Mouse (Mus musculus): ENCODE data around the gene Ren1. TPM values are rescaled to one million over a fixed set of nuclear protein-coding genes. Genes with fewer than 3 reads are reported as not detected.

Gene Ren1
- polyA plus RNA-seq, 2 experiments, result 0.48 to 2.8 TPM

- no peak overlapping the region for H3K9ac ChIP-seq (ENCODE audit: low read depth, low read length, severe bottlenecking)
- H3K9me3 ChIP-seq (ENCODE audit: control insufficient read depth, low read length), result no peaks in the 10 kb centered on the region
- ATAC-seq (ENCODE audit: low FRiP score, low read depth) (no peak), DNase-seq (ENCODE audit: low spot score) (peak; percentile 69)
- no peak overlapping the region for H3K4me2 ChIP-seq (replicated peaks; ENCODE audit: low read depth, low read length, severe bottlenecking)
- H3K4me3 ChIP-seq (replicated peaks; ENCODE audit: low read length), result no peak overlapping the region
- TF ChIP-seq POLR2A (IDR thresholded peaks at IDR 0.05; ENCODE audit: borderline replicate concordance, extremely low read depth, insufficient read depth, insufficient read length), result no peak
- no peaks in the 10 kb centered on the region for H3K36me3 ChIP-seq (ENCODE audit: control insufficient read depth, insufficient read depth, low read length)
- no peak overlapping the region for H3K27ac ChIP-seq (replicated peaks; ENCODE audit: low read depth, low read length)
- no peaks in the 10 kb centered on the region; the same call in 1 of the 2 replicates for H3K4me1 ChIP-seq (ENCODE audit: control insufficient read depth, insufficient read depth, low read length)
- 6% methylated on average over 9 of the region's 9 CpGs for WGBS
- no peaks in the 10 kb centered on the region for H3K27me3 ChIP-seq (ENCODE audit: control insufficient read depth, insufficient read depth, low read length)
Observed at GRCm38 (mm10) chr1:133382008-133382407, 31.7 kb downstream of the Ren1 start.

- no peak for TF ChIP-seq POLR2A (IDR thresholded peaks at IDR 0.05; ENCODE audit: borderline replicate concordance, extremely low read depth, insufficient read depth, insufficient read length)
- no peaks in the 10 kb centered on the region for H3K36me3 ChIP-seq (ENCODE audit: control insufficient read depth, insufficient read depth, low read length)
- H3K9ac ChIP-seq (ENCODE audit: low read depth, low read length, severe bottlenecking), result no peak overlapping the region
Observed at GRCm38 (mm10) chr1:133382552-133383155, 32.3 kb downstream of the Ren1 start.

GRCm38 (mm10) chr1:133383157-133383783 lies 33.0 kb downstream of the Ren1 start:
- no peak for DNase-seq (ENCODE audit: low spot score)
- no peak overlapping the region for H3K4me3 ChIP-seq (replicated peaks; ENCODE audit: low read length)
- no peak overlapping the region for H3K4me2 ChIP-seq (replicated peaks; ENCODE audit: low read depth, low read length, severe bottlenecking)
- no peak overlapping the region for H3K27ac ChIP-seq (replicated peaks; ENCODE audit: low read depth, low read length)
- no peaks in the 10 kb centered on the region for H3K9me3 ChIP-seq (ENCODE audit: control insufficient read depth, low read length)
- no peaks in the 10 kb centered on the region; the same call in 1 of the 2 replicates for H3K4me1 ChIP-seq (ENCODE audit: control insufficient read depth, insufficient read depth, low read length)
- H3K36me3 ChIP-seq (ENCODE audit: control insufficient read depth, insufficient read depth, low read length), result no peaks in the 10 kb centered on the region
- no peak overlapping the region for H3K9ac ChIP-seq (ENCODE audit: low read depth, low read length, severe bottlenecking)
- TF ChIP-seq POLR2A (IDR thresholded peaks at IDR 0.05; ENCODE audit: borderline replicate concordance, extremely low read depth, insufficient read depth, insufficient read length), result no peak
- no peak for ATAC-seq (ENCODE audit: low FRiP score, low read depth)
- WGBS, result 86% methylated on average over 14 of the region's 14 CpGs
- no peaks in the 10 kb centered on the region for H3K27me3 ChIP-seq (ENCODE audit: control insufficient read depth, insufficient read depth, low read length)

More at GRCm38 (mm10) chr1:133382552-133383155, 32.3 kb downstream of the Ren1 start:
- 66% methylated on average over 12 of the region's 12 CpGs for WGBS
- DNase-seq (ENCODE audit: low spot score), result no peak
- no peak for ATAC-seq (ENCODE audit: low FRiP score, low read depth)
- H3K4me3 ChIP-seq (replicated peaks; ENCODE audit: low read length), result no peak overlapping the region
- H3K9me3 ChIP-seq (ENCODE audit: control insufficient read depth, low read length), result no peaks in the 10 kb centered on the region
- H3K4me1 ChIP-seq (ENCODE audit: control insufficient read depth, insufficient read depth, low read length), result no peaks in the 10 kb centered on the region; the same call in 1 of the 2 replicates
- H3K27ac ChIP-seq (replicated peaks; ENCODE audit: low read depth, low read length), result no peak overlapping the region
- no peaks in the 10 kb centered on the region for H3K27me3 ChIP-seq (ENCODE audit: control insufficient read depth, insufficient read depth, low read length)
- H3K4me2 ChIP-seq (replicated peaks; ENCODE audit: low read depth, low read length, severe bottlenecking), result no peak overlapping the region

- Histone ChIP-seq H3K4me1 (ENCODE audit: control insufficient read depth, insufficient read depth, low read length) (no peaks in the 10 kb centered on the region; the same call in 1 of the 2 replicates), H3K27me3 (ENCODE audit: control insufficient read depth, insufficient read depth, low read length) (no peaks in the 10 kb centered on the region), H3K27ac (replicated peaks; ENCODE audit: low read depth, low read length) (no peak overlapping the region), H3K36me3 (ENCODE audit: control insufficient read depth, insufficient read depth, low read length) (no peaks in the 10 kb centered on the region), H3K9me3 (ENCODE audit: control insufficient read depth, low read length) (no peaks in the 10 kb centered on the region), H3K4me2 (replicated peaks; ENCODE audit: low read depth, low read length, severe bottlenecking) (0 out of 2 replicates have a peak overlapping the region, but pooled peaks have one; percentile 21), H3K4me3 (replicated peaks; ENCODE audit: low read length) (0 out of 2 replicates have a peak overlapping the region, but pooled peaks have one; percentile 1), H3K9ac (ENCODE audit: low read depth, low read length, severe bottlenecking) (peak overlapping the region; percentile 36)
- ATAC-seq (ENCODE audit: low FRiP score, low read depth) (no peak), DNase-seq (ENCODE audit: low spot score) (peak; percentile 65)
- TF ChIP-seq POLR2A (IDR thresholded peaks at IDR 0.05; ENCODE audit: borderline replicate concordance, extremely low read depth, insufficient read depth, insufficient read length), result no peak
- 31% methylated on average over 9 of the region's 9 CpGs for WGBS
Observed at GRCm38 (mm10) chr1:133385506-133385905, 35.2 kb downstream of the Ren1 start.

- no peak for TF ChIP-seq POLR2A (IDR thresholded peaks at IDR 0.05; ENCODE audit: borderline replicate concordance, extremely low read depth, insufficient read depth, insufficient read length)
- Histone ChIP-seq H3K27ac (replicated peaks; ENCODE audit: low read depth, low read length) (no peak overlapping the region), H3K9ac (ENCODE audit: low read depth, low read length, severe bottlenecking) (peak overlapping the region; percentile 36; the same call in 1 of the 2 replicates), H3K4me3 (replicated peaks; ENCODE audit: low read length) (0 out of 2 replicates have a peak overlapping the region, but pooled peaks have one; percentile 1), H3K9me3 (ENCODE audit: control insufficient read depth, low read length) (no peaks in the 10 kb centered on the region), H3K4me1 (ENCODE audit: control insufficient read depth, insufficient read depth, low read length) (no peaks in the 10 kb centered on the region; the same call in 1 of the 2 replicates), H3K4me2 (replicated peaks; ENCODE audit: low read depth, low read length, severe bottlenecking) (no peak overlapping the region), H3K27me3 (ENCODE audit: control insufficient read depth, insufficient read depth, low read length) (no peaks in the 10 kb centered on the region), H3K36me3 (ENCODE audit: control insufficient read depth, insufficient read depth, low read length) (no peaks in the 10 kb centered on the region)
- WGBS, result 82% methylated on average over 11 of the region's 11 CpGs
- ATAC-seq (ENCODE audit: low FRiP score, low read depth) (no peak), DNase-seq (ENCODE audit: low spot score) (no peak)
Observed at GRCm38 (mm10) chr1:133386209-133386608, 35.9 kb downstream of the Ren1 start.
